Mouse (Mus musculus) lung, adult 2 months (tissue): ENCODE measurements at regions not wholly inside any gene's neighbourhood (a gene's known extent, or its start where the extent isn't known, plus 50 kb on each side); places are given as distances from the start of the nearest gene placed in this dataset.

Experiments
- DNase-seq: peaks from one replicate; pipeline ENCODE4 v3.0.0; 2022
- H3K4me1 ChIP-seq: fragments of 200-500 bp; 2 replicates; pipeline ENCODE4 v1.6.1; 2011; ENCODE audit warnings: low read length; ENCODE audit not compliant: control insufficient read depth, insufficient read depth
- H3K4me3 ChIP-seq: fragments of 200-500 bp; replicated peaks from 2 replicates; pipeline ENCODE3; 2011; ENCODE audit warnings: low read depth, mild to moderate bottlenecking, control low read depth, low read length; ENCODE audit errors: extremely low read depth
- CTCF ChIP-seq: fragments of 200-500 bp; IDR thresholded peaks from 2 replicates; pipeline ENCODE4 v1.5.1; 2011; ENCODE audit warnings: mild to moderate bottlenecking, low read length, control low read depth; ENCODE audit not compliant: insufficient read depth
- POLR2A ChIP-seq: fragments of 200-500 bp; IDR thresholded peaks from 2 replicates; pipeline ENCODE4 v1.6.1; 2011; ENCODE audit warnings: low read depth, mild to moderate bottlenecking, control low read depth, low read length, borderline replicate concordance; ENCODE audit errors: extremely low read depth
- WGBS: fragments of 180-500 bp; shearing (Covaris S2); methylation state at CpG from one replicate; pipeline ENCODE4 v1.1.7; 2018; 5-methylcytosine and 5-hydroxymethylcytosine counted together

DNA sequence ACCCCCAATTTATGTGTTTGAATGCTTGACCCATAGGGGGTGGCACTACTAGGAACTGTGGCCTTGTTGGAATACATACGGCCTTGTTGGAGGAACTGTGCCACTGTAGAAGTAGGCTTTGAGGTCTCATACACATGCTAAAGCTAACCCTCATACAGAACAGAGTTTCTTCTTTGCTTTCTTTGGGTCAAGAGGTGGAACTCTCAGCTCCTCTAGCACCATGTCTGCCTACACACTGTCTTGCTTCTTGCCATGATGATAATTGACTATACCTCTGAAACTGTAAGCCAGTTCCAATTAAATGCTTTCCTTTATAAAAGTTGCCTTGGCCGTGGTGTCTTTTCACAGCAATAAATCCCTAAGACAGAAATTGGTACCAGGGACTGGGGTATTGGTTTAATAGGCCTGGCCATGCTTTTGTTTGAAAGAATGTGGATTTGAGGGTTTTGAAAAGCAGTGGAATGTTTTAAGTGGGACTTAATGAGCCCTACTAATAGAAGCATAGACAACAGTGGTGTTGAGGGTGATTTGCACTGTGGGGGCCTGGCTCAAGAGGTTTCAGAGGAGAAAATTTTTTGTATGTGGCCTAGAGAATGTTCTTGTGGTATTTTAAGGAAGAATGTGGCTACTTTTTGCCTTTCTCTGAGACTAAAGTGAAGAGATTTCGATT, 468.7 kb upstream of the Fat1 start:
- Histone ChIP-seq H3K4me3 (no peak overlapping the region), H3K4me1 (no peaks in the 10 kb centered on the region)
- TF ChIP-seq POLR2A (no peak), CTCF (no peak)
- WGBS, result 65% methylated on average over 3 of the region's 3 CpGs
- no peak for DNase-seq

DNA sequence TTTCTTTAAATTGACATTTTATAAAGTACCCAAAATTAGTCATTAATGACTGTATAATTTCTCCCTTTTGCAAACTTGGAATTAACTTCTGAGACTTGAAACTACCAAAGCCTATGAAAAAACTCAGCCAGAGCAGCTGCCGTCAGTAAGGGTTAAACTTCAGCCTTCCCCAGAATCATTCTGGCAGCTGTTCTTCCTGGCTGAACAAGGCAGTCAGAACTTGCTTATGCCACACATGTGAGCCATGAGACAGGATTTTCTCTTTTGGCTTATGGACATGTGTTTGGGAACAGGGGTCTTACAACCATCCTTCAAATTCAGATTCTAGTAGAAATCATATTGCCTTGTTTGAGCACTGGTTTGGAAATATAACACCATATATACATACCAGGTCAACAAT, 422.4 kb upstream of the Fat1 start:
- WGBS, result 77% methylated on average over 1 of the region's 1 CpGs
- DNase-seq, result no peak

DNA sequence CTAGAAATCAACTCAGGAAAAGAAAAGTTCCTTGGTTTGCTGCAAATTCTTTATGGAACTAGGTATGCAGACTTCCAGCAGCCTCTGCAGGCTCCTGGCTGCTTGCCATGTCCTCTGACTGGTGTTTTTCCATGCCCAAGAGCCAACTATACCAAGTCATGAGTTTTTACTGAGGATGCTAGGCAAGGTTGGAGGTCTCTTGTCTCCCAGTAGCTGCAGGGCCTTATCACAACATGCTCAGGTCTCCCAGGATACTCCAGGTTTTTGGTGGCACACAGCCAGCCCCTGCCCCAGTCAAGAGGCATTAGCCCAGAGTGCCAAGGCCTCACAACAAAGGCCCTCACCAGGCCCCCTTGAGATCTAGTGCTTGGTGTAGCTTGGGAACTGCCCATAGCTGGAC, 409.3 kb upstream of the Fat1 start:
- Histone ChIP-seq H3K4me1 (no peaks in the 10 kb centered on the region), H3K4me3 (no peak overlapping the region)
- no peak for DNase-seq
- TF ChIP-seq CTCF, result no peak
- TF ChIP-seq POLR2A, result no peak

More for the DNA sequence above, 422.4 kb upstream of the Fat1 start:
- TF ChIP-seq CTCF (no peak), POLR2A (no peak)
- Histone ChIP-seq H3K4me3 (no peak overlapping the region), H3K4me1 (no peaks in the 10 kb centered on the region)

DNA sequence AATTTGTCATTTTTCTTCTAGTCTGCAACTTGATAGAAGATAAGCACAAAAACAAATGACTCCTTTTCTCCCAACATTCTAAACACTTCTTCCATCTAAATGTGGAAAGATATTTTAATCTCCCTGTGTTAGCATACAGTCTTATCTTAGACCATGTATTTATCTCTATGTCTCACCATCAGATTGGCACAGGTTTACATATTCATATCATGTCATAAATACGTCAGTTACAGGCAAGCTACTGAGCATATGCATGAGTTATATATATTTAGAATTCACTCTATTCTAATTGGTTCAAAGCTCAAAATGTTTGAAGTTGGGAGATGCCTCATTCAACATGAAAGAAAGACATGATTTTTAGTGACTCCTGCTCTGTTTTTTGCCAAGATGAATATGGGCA, 405.6 kb upstream of the Fat1 start:
- TF ChIP-seq CTCF (no peak), POLR2A (no peak)
- no peak overlapping the region for H3K4me3 ChIP-seq
- whole genome bisulfite sequencing, result 71% methylated on average over 1 of the region's 1 CpGs

DNA sequence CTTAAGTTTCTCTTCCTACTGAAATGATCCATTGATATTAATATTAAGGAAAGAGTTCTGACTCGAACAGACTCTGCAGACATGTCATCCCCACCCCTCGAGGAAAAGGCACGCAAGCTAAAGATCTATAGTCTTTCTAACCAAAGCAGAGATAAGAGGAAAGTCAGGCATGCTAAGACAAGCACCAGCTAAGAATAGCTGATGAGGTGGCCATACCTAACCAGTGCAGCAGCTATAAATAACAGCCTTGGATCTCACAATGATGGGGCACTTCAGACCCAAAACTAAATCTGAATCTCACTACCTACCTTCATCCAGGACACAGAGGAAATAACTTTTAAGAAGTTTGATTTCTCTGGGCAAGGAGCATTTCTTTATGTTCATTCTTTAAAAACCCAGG, 386.4 kb upstream of the Fat1 start:
- H3K4me3 ChIP-seq, result no peak overlapping the region
- no peak for DNase-seq
- 51% methylated on average over 3 of the region's 3 CpGs for WGBS
- TF ChIP-seq POLR2A, result no peak
- TF ChIP-seq CTCF, result no peak
- H3K4me1 ChIP-seq, result no peaks in the 10 kb centered on the region

More for the DNA sequence above, 405.6 kb upstream of the Fat1 start:
- no peak for DNase-seq
- H3K4me1 ChIP-seq, result no peaks in the 10 kb centered on the region

DNA sequence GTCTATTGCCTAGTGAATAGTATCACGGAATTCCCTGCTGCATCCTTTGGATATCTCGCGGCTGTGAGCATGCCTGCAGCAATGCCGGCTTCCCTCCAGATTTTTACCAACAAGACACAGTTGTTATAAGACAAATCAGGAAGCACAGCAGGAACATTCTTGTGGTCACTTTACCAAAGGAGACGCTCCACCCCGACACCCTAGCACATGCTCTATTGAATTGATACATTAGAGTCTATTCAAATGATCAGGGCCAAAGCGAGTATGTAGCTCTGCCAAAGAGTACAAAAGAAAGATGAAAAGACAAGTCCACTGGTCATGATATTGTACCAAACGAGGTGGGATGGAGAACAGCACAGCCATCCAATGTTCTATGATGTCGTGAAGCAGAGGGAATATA, 376.1 kb upstream of the Fat1 start:
- Histone ChIP-seq H3K4me1 (no peaks in the 10 kb centered on the region), H3K4me3 (no peak overlapping the region)
- 89% methylated on average over 9 of the region's 9 CpGs for WGBS
- no peak for DNase-seq
- no peak for TF ChIP-seq CTCF
- TF ChIP-seq POLR2A, result no peak

DNA sequence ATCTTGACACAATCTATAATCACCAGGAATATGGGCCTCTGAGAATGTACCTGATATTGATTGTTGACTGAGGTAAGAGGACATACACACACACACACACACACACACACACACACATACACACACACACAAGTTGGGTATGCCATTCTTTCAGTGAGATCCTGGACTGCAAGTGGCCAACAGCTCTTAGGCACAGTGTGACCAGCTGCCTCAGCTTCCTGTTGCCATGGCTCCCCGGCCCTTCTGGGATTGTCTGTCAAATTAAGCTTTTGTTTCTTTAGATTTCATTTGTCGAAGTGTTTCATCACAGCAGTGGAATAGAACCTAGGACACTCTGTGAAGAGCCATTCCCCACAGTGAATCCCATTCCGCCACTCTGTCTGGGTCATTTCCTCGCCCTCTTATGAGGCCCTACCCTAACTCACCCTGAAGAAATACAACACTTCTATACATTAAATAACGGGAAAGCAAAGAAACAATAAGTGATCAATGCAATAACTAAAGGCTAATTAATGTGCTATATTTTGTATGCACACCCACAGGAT, 358.9 kb upstream of the Fat1 start:
- 75% methylated on average over 5 of the region's 5 CpGs for WGBS
- Histone ChIP-seq H3K4me1 (no peaks in the 10 kb centered on the region), H3K4me3 (no peak overlapping the region)
- TF ChIP-seq CTCF, result no peak
- no peak for TF ChIP-seq POLR2A
- no peak for DNase-seq

DNA sequence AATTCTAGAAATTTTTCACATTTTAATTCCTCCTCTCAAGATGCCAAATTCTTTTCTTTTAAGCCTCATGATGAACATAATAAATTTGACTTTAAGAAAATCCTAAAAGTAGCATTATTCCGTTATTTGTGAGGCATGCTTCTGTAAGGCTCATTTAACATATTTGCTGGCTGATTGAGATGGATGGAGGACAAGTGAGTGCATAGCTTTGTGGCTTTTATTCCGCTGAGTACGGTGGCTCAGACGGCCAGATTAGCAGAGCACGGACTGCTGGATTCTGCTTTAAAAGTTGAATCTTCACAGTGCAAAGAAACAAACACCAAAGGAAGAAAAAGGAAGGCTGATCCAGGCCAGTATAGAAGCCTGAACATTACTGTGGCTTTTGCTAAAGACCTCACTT, 358.3 kb upstream of the Fat1 start:
- TF ChIP-seq CTCF, result no peak
- no peak for TF ChIP-seq POLR2A
- DNase-seq, result no peak
- 75% methylated on average over 5 of the region's 5 CpGs for WGBS
- H3K4me3 ChIP-seq, result no peak overlapping the region
- H3K4me1 ChIP-seq, result no peaks in the 10 kb centered on the region
